Mouse (Mus musculus): ENCODE results near the gene Rtn1. TPM values are rescaled to one million over a fixed set of nuclear protein-coding genes. Genes with fewer than 3 reads are reported as not detected.

Gene Rtn1
- polyA plus RNA-seq, 1 experiment from 2014 or later, result 235 TPM

GRCm38 (mm10) chr12:72225371-72225770 is 183.5 kb downstream of the Rtn1 start:
- no peaks in the 10 kb centered on the region for H3K4me1 ChIP-seq (replicated peaks; ENCODE audit: control insufficient read depth, insufficient read depth, low read length)
- H3K27ac ChIP-seq (ENCODE audit: low read depth, low read length), result no peak overlapping the region
- H3K9ac ChIP-seq (ENCODE audit: low read length), result no peak overlapping the region
- DNase-seq (ENCODE audit: low spot score), result no peak
- no peak overlapping the region for H3K4me2 ChIP-seq (ENCODE audit: low read depth, low read length, severe bottlenecking)
- no peaks in the 10 kb centered on the region for H3K9me3 ChIP-seq (ENCODE audit: control insufficient read depth, low read length)
- 94% methylated on average over 3 of the region's 3 CpGs for WGBS
- ATAC-seq (replicated peaks; ENCODE audit: low FRiP score), result no peak
- no peaks in the 10 kb centered on the region for H3K27me3 ChIP-seq (ENCODE audit: control insufficient read depth, insufficient read depth, low read length)
- no peaks in the 10 kb centered on the region; the same call in 1 of the 2 replicates for H3K36me3 ChIP-seq (ENCODE audit: control insufficient read depth, insufficient read depth, low read length)
- H3K4me3 ChIP-seq (ENCODE audit: low read depth, low read length), result no peak overlapping the region

GRCm38 (mm10) chr12:72223557-72224102 is 185.2 kb downstream of the Rtn1 start:
- Histone ChIP-seq H3K4me2 (ENCODE audit: low read depth, low read length, severe bottlenecking) (no peak overlapping the region), H3K36me3 (ENCODE audit: control insufficient read depth, insufficient read depth, low read length) (no peaks in the 10 kb centered on the region; the same call in 1 of the 2 replicates), H3K4me3 (ENCODE audit: low read depth, low read length) (no peak overlapping the region), H3K4me1 (replicated peaks; ENCODE audit: control insufficient read depth, insufficient read depth, low read length) (no peaks in the 10 kb centered on the region), H3K9me3 (ENCODE audit: control insufficient read depth, low read length) (no peaks in the 10 kb centered on the region), H3K27ac (ENCODE audit: low read depth, low read length) (no peak overlapping the region), H3K27me3 (ENCODE audit: control insufficient read depth, insufficient read depth, low read length) (no peaks in the 10 kb centered on the region), H3K9ac (ENCODE audit: low read length) (no peak overlapping the region)
- WGBS, result 93% methylated on average over 16 of the region's 16 CpGs
- no peak for DNase-seq (ENCODE audit: low spot score)
- ATAC-seq (replicated peaks; ENCODE audit: low FRiP score), result no peak

GRCm38 (mm10) chr12:72213554-72213953 is 195.3 kb downstream of the Rtn1 start:
- DNase-seq (ENCODE audit: low spot score) (no peak), ATAC-seq (replicated peaks; ENCODE audit: low FRiP score) (no peak)
- H3K4me1 ChIP-seq (replicated peaks; ENCODE audit: control insufficient read depth, insufficient read depth, low read length), result no peaks in the 10 kb centered on the region
- no peaks in the 10 kb centered on the region for H3K27me3 ChIP-seq (ENCODE audit: control insufficient read depth, insufficient read depth, low read length)
- H3K27ac ChIP-seq (ENCODE audit: low read depth, low read length), result no peak overlapping the region
- no peaks in the 10 kb centered on the region; the same call in 1 of the 2 replicates for H3K36me3 ChIP-seq (ENCODE audit: control insufficient read depth, insufficient read depth, low read length)
- no peak overlapping the region for H3K4me3 ChIP-seq (ENCODE audit: low read depth, low read length)
- WGBS, result 68% methylated on average over 5 of the region's 5 CpGs
- no peak overlapping the region for H3K4me2 ChIP-seq (ENCODE audit: low read depth, low read length, severe bottlenecking)
- no peak overlapping the region for H3K9ac ChIP-seq (ENCODE audit: low read length)
- no peaks in the 10 kb centered on the region for H3K9me3 ChIP-seq (ENCODE audit: control insufficient read depth, low read length)

GRCm38 (mm10) chr12:72200828-72201227 is 208.0 kb downstream of the Rtn1 start:
- Histone ChIP-seq H3K4me2 (ENCODE audit: low read depth, low read length, severe bottlenecking) (no peak overlapping the region), H3K27me3 (ENCODE audit: control insufficient read depth, insufficient read depth, low read length) (no peaks in the 10 kb centered on the region), H3K36me3 (ENCODE audit: control insufficient read depth, insufficient read depth, low read length) (no peaks in the 10 kb centered on the region), H3K9ac (ENCODE audit: low read length) (no peak overlapping the region), H3K4me3 (ENCODE audit: low read depth, low read length) (no peak overlapping the region), H3K9me3 (ENCODE audit: control insufficient read depth, low read length) (no peaks in the 10 kb centered on the region), H3K27ac (ENCODE audit: low read depth, low read length) (no peak overlapping the region), H3K4me1 (replicated peaks; ENCODE audit: control insufficient read depth, insufficient read depth, low read length) (no peaks in the 10 kb centered on the region)
- DNase-seq (ENCODE audit: low spot score) (no peak), ATAC-seq (replicated peaks; ENCODE audit: low FRiP score) (no peak)
- 87% methylated on average over 3 of the region's 3 CpGs for WGBS

- DNase-seq (ENCODE audit: low spot score), result peak; percentile 69
- ATAC-seq (replicated peaks; ENCODE audit: low FRiP score), result peak; percentile 21; the same call in 1 of the 2 replicates
- 65% methylated on average over 18 of the region's 18 CpGs for WGBS
- Histone ChIP-seq H3K27me3 (ENCODE audit: control insufficient read depth, insufficient read depth, low read length) (no peaks in the 10 kb centered on the region), H3K9me3 (ENCODE audit: control insufficient read depth, low read length) (no peaks in the 10 kb centered on the region), H3K27ac (ENCODE audit: low read depth, low read length) (no peak overlapping the region), H3K4me1 (replicated peaks; ENCODE audit: control insufficient read depth, insufficient read depth, low read length) (no peaks in the 10 kb centered on the region), H3K36me3 (ENCODE audit: control insufficient read depth, insufficient read depth, low read length) (no peaks in the 10 kb centered on the region), H3K4me3 (ENCODE audit: low read depth, low read length) (no peak overlapping the region), H3K4me2 (ENCODE audit: low read depth, low read length, severe bottlenecking) (no peak overlapping the region), H3K9ac (ENCODE audit: low read length) (no peak overlapping the region)
These were observed 210.8 kb downstream of the Rtn1 start for GRCm38 (mm10) chr12:72197925-72198486.

GRCm38 (mm10) chr12:72197434-72197833 is 211.4 kb downstream of the Rtn1 start:
- DNase-seq (ENCODE audit: low spot score) (no peak), ATAC-seq (replicated peaks; ENCODE audit: low FRiP score) (no peak)
- Histone ChIP-seq H3K27me3 (ENCODE audit: control insufficient read depth, insufficient read depth, low read length) (no peaks in the 10 kb centered on the region), H3K4me1 (replicated peaks; ENCODE audit: control insufficient read depth, insufficient read depth, low read length) (no peaks in the 10 kb centered on the region), H3K4me3 (ENCODE audit: low read depth, low read length) (no peak overlapping the region), H3K9ac (ENCODE audit: low read length) (no peak overlapping the region), H3K4me2 (ENCODE audit: low read depth, low read length, severe bottlenecking) (no peak overlapping the region), H3K27ac (ENCODE audit: low read depth, low read length) (no peak overlapping the region), H3K9me3 (ENCODE audit: control insufficient read depth, low read length) (no peaks in the 10 kb centered on the region), H3K36me3 (ENCODE audit: control insufficient read depth, insufficient read depth, low read length) (no peaks in the 10 kb centered on the region)
- 86% methylated on average over 7 of the region's 7 CpGs for WGBS

GRCm38 (mm10) chr12:72184929-72185328 is 223.9 kb downstream of the Rtn1 start, which contains the start of gene Ccdc175:
Ccdc175 (minus strand) TSS chr12:72185029.
- H3K9ac ChIP-seq (ENCODE audit: low read length), result no peak within 1 kb of the TSS
- no peaks in the 10 kb centered on the region for H3K9me3 ChIP-seq (ENCODE audit: control insufficient read depth, low read length)
- DNase-seq (ENCODE audit: low spot score), result no peak
- WGBS, result 82% methylated on average over 12 of the region's 12 CpGs
- H3K27me3 ChIP-seq (ENCODE audit: control insufficient read depth, insufficient read depth, low read length), result no peaks in the 10 kb centered on the region
- H3K4me3 ChIP-seq (ENCODE audit: low read depth, low read length), result no peak within 1 kb of the TSS
- no peak within 1 kb of the TSS for H3K27ac ChIP-seq (ENCODE audit: low read depth, low read length)
- H3K4me1 ChIP-seq (replicated peaks; ENCODE audit: control insufficient read depth, insufficient read depth, low read length), result no peaks in the 10 kb centered on the region
- ATAC-seq (replicated peaks; ENCODE audit: low FRiP score), result no peak
- no peak within 1 kb of the TSS for H3K4me2 ChIP-seq (ENCODE audit: low read depth, low read length, severe bottlenecking)
- no peaks in the 10 kb centered on the region for H3K36me3 ChIP-seq (ENCODE audit: control insufficient read depth, insufficient read depth, low read length)

- Histone ChIP-seq H3K9ac (ENCODE audit: low read length) (no peak overlapping the region), H3K4me3 (ENCODE audit: low read depth, low read length) (no peak overlapping the region), H3K27ac (ENCODE audit: low read depth, low read length) (no peak overlapping the region), H3K4me1 (replicated peaks; ENCODE audit: control insufficient read depth, insufficient read depth, low read length) (no peaks in the 10 kb centered on the region), H3K4me2 (ENCODE audit: low read depth, low read length, severe bottlenecking) (no peak overlapping the region), H3K36me3 (ENCODE audit: control insufficient read depth, insufficient read depth, low read length) (no peaks in the 10 kb centered on the region), H3K9me3 (ENCODE audit: control insufficient read depth, low read length) (no peaks in the 10 kb centered on the region), H3K27me3 (ENCODE audit: control insufficient read depth, insufficient read depth, low read length) (no peaks in the 10 kb centered on the region)
- no peak for DNase-seq (ENCODE audit: low spot score)
- WGBS, result 80% methylated on average over 4 of the region's 4 CpGs
- ATAC-seq (replicated peaks; ENCODE audit: low FRiP score), result no peak
These were observed 229.3 kb downstream of the Rtn1 start for GRCm38 (mm10) chr12:72179561-72179960.

GRCm38 (mm10) chr12:72178322-72178721 is 230.5 kb downstream of the Rtn1 start:
- Histone ChIP-seq H3K4me2 (ENCODE audit: low read depth, low read length, severe bottlenecking) (no peak overlapping the region), H3K27me3 (ENCODE audit: control insufficient read depth, insufficient read depth, low read length) (no peaks in the 10 kb centered on the region), H3K4me1 (replicated peaks; ENCODE audit: control insufficient read depth, insufficient read depth, low read length) (no peaks in the 10 kb centered on the region), H3K4me3 (ENCODE audit: low read depth, low read length) (no peak overlapping the region), H3K9me3 (ENCODE audit: control insufficient read depth, low read length) (no peaks in the 10 kb centered on the region), H3K36me3 (ENCODE audit: control insufficient read depth, insufficient read depth, low read length) (no peaks in the 10 kb centered on the region), H3K27ac (ENCODE audit: low read depth, low read length) (no peak overlapping the region), H3K9ac (ENCODE audit: low read length) (no peak overlapping the region)
- no peak for ATAC-seq (replicated peaks; ENCODE audit: low FRiP score)
- WGBS, result 93% methylated on average over 3 of the region's 3 CpGs
- no peak for DNase-seq (ENCODE audit: low spot score)
